Mouse (Mus musculus): ENCODE results near the gene Bcas2.

DNA sequence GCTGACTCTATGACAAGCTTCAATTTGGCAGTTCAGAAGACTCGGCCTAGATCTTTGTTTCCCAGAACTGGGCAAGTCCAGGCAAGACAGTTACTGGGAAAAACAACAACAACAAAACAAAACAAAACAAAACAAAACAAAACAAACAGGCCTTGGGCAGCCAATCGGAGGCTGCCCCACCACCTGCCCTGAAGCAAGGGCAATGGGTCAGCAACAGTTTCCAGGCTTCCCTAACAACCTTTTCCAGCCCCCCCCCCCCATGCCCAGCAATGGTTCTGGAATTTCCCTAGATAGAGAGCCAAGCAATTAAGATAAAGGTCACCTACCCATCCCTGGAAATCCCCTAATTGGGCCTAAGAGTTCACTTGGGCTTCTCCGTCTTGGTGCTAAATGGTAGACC, 33.0 kb downstream of the Bcas2 start:
- TF ChIP-seq POLR2A (IDR thresholded peaks at IDR 0.05; ENCODE audit: control insufficient read depth, low read depth, low read length), result no peak
- TF ChIP-seq CTCF (IDR thresholded peaks at IDR 0.05; ENCODE audit: control insufficient read depth, insufficient read depth, insufficient replicate concordance, low read depth, low read length), result no peak

Measured in testis, adult 2 months (tissue).